Mouse (Mus musculus) kidney, embryonic 16.5 days (tissue): ENCODE results near the gene Parp3. TPM values are rescaled to one million over a fixed set of nuclear protein-coding genes. Genes with fewer than 3 reads are reported as not detected.

Experiments
- ATAC-seq: fragments of 200-750 bp; cut with Nextera tagmentation; 2 replicates; pipeline ENCODE4 v1.8.0; 2017; ENCODE audit warnings: moderate TSS enrichment; ENCODE audit not compliant: low FRiP score, low TSS enrichment
- H3K27ac ChIP-seq: fragments of 300-500 bp; sonication (generic); 2 replicates; pipeline ENCODE4 v1.5.1; 2014; ENCODE audit warnings: low read length
- H3K27me3 ChIP-seq: fragments of 300-500 bp; sonication (generic); 2 replicates; pipeline ENCODE4 v1.6.1; 2014; ENCODE audit warnings: low read length, control low read depth, mixed read lengths; ENCODE audit not compliant: insufficient read depth
- H3K36me3 ChIP-seq: fragments of 300-500 bp; sonication (generic); 2 replicates; pipeline ENCODE4 v1.6.1; 2014; ENCODE audit warnings: low read length, control low read depth, mixed read lengths; ENCODE audit not compliant: insufficient read depth
- H3K4me1 ChIP-seq: fragments of 300-500 bp; sonication (generic); 2 replicates; pipeline ENCODE4 v1.6.1; 2014; ENCODE audit warnings: low read length, control low read depth, mixed read lengths; ENCODE audit not compliant: insufficient read depth
- H3K4me2 ChIP-seq: fragments of 300-500 bp; sonication (generic); replicated peaks from 2 replicates; pipeline ENCODE4 v1.6.1; 2014; ENCODE audit warnings: low read depth, low read length
- H3K4me3 ChIP-seq: fragments of 300-500 bp; sonication (generic); 2 replicates; pipeline ENCODE4 v1.5.1; 2014; ENCODE audit warnings: mild to moderate bottlenecking, low read length
- H3K9ac ChIP-seq: fragments of 300-500 bp; sonication (generic); replicated peaks from 2 replicates; pipeline ENCODE4 v1.6.1; 2014; ENCODE audit warnings: low read length
- H3K9me3 ChIP-seq: fragments of 300-500 bp; sonication (generic); 2 replicates; pipeline ENCODE4 v1.6.1; 2016; ENCODE audit warnings: low read length, control low read depth
- WGBS: fragments of 180-500 bp; shearing (Covaris S2); extraction: QIAGEN DNeasy Blood & Tissue Kit; methylation state at CpG from one replicate; pipeline ENCODE4 v1.1.7; 2014; 5-methylcytosine and 5-hydroxymethylcytosine counted together
- polyA plus RNA-seq: library from polyadenylated mRNA; unstranded; fragments of >200 nt; fragmentation: Nextera tagmentation; extraction: Ambion mirVana; gene quantifications from 2 replicates; pipeline ENCODE4 v1.2.1, GENCODE M21; 2015

Parp3 gene
- polyA plus RNA-seq, 1 experiment from 2014 or later = 3.5 TPM

DNA sequence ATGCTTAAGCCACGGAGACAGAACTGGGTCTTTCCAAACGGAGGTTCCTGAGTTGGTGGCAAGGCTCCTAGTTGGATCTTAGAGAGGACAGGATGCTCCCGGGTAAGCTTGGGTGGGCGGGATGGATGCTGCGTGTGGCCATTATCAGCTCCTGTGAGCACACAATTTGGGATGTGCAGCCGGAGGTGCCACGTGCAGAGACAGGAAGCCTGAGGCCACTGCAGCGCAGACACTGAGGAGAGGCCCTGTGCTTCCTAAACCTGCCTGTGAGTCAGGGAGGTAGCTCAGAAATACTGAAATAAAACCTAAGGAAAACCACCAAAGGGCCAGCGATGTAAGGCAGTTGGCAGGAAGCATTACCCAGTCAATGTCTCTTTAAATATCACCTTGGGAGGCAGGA, 7.0 kb downstream of the Parp3 start:
- no peaks in the 10 kb centered on the region for H3K36me3 ChIP-seq
- no peaks in the 10 kb centered on the region for H3K27me3 ChIP-seq
- no peak overlapping the region for H3K4me2 ChIP-seq
- peaks cover 28% of the 10 kb centered on the region for H3K4me1 ChIP-seq
- WGBS = 63% methylated on average over 9 of the region's 9 CpGs
- ATAC-seq = no peak
- H3K9me3 ChIP-seq = no peaks in the 10 kb centered on the region
- H3K4me3 ChIP-seq = no peak overlapping the region
- H3K9ac ChIP-seq = no peak overlapping the region
- no peak overlapping the region for H3K27ac ChIP-seq

- H3K9me3 ChIP-seq = no peaks in the 10 kb centered on the region
- no peak overlapping the region for H3K4me3 ChIP-seq
- no peak for ATAC-seq
- H3K4me2 ChIP-seq = no peak overlapping the region
- H3K27me3 ChIP-seq = no peaks in the 10 kb centered on the region
- H3K27ac ChIP-seq = no peak overlapping the region
- peaks cover 28% of the 10 kb centered on the region for H3K4me1 ChIP-seq
- 61% methylated on average over 6 of the region's 6 CpGs for WGBS
- H3K9ac ChIP-seq = no peak overlapping the region
- no peaks in the 10 kb centered on the region for H3K36me3 ChIP-seq
Measured at GRCm38 (mm10) chr9:106469317-106469716, 7.4 kb downstream of the Parp3 start.

DNA sequence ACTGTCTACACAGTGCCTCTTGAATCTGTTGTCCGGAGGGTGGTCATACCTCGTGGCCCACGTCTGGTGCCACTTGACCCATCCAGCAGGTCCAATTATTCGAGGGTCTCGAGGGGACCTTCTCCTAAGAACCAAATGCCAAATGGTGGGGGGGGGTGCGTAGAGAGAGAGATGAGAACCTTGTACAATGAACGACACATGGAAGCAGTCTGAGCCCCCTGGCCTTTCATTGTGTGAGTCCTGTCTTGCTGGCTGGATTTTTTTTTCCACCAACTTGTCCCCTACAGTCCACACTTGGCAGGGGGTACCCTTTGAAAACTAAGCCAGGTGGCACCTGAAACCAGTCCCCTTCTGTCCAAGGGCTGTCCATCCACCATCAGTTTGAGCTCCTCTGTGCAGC, 9.0 kb downstream of the Parp3 start:
- H3K4me1 ChIP-seq = peaks cover 20% of the 10 kb centered on the region
- H3K9ac ChIP-seq = no peak overlapping the region
- peaks cover 9% of the 10 kb centered on the region; the same call in 1 of the 2 replicates for H3K36me3 ChIP-seq
- H3K9me3 ChIP-seq = no peaks in the 10 kb centered on the region
- 89% methylated on average over 7 of the region's 7 CpGs for WGBS
- no peak for ATAC-seq
- no peak overlapping the region for H3K27ac ChIP-seq
- H3K27me3 ChIP-seq = 0 out of 2 replicates have a peak, but pooled peaks cover 3% of the 10 kb centered on the region
- H3K4me3 ChIP-seq = no peak overlapping the region
- H3K4me2 ChIP-seq = no peak overlapping the region

- Histone ChIP-seq H3K4me3 (no peak overlapping the region), H3K27ac (no peak overlapping the region), H3K4me2 (no peak overlapping the region), H3K9me3 (no peaks in the 10 kb centered on the region), H3K4me1 (peaks cover 15% of the 10 kb centered on the region), H3K36me3 (peaks cover 16% of the 10 kb centered on the region; the same call in 1 of the 2 replicates), H3K9ac (no peak overlapping the region), H3K27me3 (0 out of 2 replicates have a peak, but pooled peaks cover 3% of the 10 kb centered on the region)
- 90% methylated on average over 6 of the region's 6 CpGs for WGBS
- ATAC-seq = no peak
Measured at GRCm38 (mm10) chr9:106466721-106467120, 10.0 kb downstream of the Parp3 start.

DNA sequence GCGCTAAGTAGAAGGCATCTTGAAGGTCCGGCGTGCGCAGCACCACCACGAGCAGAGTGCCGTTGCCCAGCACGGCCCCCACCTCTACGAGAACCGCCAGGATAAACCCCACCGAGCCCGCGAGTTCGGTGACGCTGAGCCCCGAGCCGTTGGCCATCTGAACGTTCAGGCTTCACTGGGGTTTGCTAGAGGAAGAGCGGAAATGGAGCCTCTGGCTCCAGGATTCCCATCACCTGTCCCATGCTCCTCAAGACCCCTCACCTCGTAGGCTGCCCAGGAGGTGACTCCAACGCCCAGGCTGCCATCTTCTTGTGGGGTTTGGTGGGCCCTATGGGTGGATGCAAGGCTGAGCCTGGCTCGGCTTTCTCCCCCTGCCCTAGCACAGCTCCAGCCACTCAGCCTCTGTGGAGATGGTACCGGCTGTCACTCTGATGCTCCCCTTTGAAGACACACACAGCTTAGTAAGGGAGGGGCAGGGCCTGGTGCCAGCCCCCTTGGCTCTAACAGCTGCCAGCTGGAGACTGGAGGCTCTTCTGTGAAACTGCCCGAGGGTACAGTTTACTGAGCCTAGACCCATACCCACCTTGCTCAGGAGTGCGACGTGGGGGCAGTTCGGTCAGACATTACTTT, 11.1 kb downstream of the Parp3 start, which contains the start of gene Gpr62:
Gene Gpr62 (minus strand): TSS at position 368 of the 630 bp plus-strand sequence.
- Histone ChIP-seq H3K4me1 (peaks cover 18% of the 10 kb centered on the region), H3K36me3 (peaks cover 21% of the 10 kb centered on the region; the same call in 1 of the 2 replicates), H3K27me3 (0 out of 2 replicates have a peak, but pooled peaks cover 3% of the 10 kb centered on the region), H3K9ac (peak within 1 kb of the TSS; percentile 79), H3K4me3 (peak within 1 kb of the TSS; percentile 58), H3K27ac (peak within 1 kb of the TSS; percentile 62), H3K4me2 (peak within 1 kb of the TSS; percentile 97), H3K9me3 (no peaks in the 10 kb centered on the region)
- 28% methylated on average over 26 of the region's 26 CpGs for WGBS
- ATAC-seq = peak; percentile 4; the same call in 1 of the 2 replicates

GRCm38 (mm10) chr9:106464751-106465541, 11.8 kb downstream of the Parp3 start:
- no peaks in the 10 kb centered on the region for H3K9me3 ChIP-seq
- H3K27ac ChIP-seq = peak overlapping the region; percentile 62
- 0 out of 2 replicates have a peak, but pooled peaks cover 3% of the 10 kb centered on the region for H3K27me3 ChIP-seq
- H3K36me3 ChIP-seq = peaks cover 23% of the 10 kb centered on the region
- H3K4me2 ChIP-seq = peak overlapping the region; percentile 97
- peak overlapping the region; percentile 58 for H3K4me3 ChIP-seq
- H3K4me1 ChIP-seq = peaks cover 24% of the 10 kb centered on the region
- H3K9ac ChIP-seq = peak overlapping the region; percentile 79
- peak; percentile 65 for ATAC-seq
- 1% methylated on average over 87 of the region's 99 CpGs for WGBS

GRCm38 (mm10) chr9:106463122-106464063, 13.4 kb downstream of the Parp3 start:
- WGBS = 84% methylated on average over 21 of the region's 21 CpGs
- H3K4me1 ChIP-seq = peaks cover 32% of the 10 kb centered on the region

DNA sequence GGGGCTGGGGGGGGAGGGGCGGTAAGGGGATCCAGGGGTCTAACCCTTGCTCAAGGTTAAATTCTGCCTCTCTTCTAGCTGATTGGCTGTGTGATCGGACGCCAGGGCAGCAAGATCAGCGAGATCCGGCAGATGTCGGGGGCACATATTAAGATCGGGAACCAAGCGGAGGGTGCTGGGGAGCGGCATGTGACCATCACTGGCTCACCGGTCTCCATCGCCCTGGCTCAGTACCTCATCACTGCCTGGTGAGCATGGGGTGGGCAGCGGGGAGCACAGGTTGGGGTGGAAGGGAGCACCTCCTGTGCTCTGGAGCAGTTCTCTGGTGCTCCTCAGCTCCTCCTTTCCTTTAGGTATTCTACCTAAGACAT, 14.3 kb downstream of the Parp3 start:
- WGBS = 90% methylated on average over 12 of the region's 12 CpGs
- H3K4me1 ChIP-seq = peaks cover 41% of the 10 kb centered on the region
- ATAC-seq = no peak
- H3K4me2 ChIP-seq = no peak overlapping the region
- H3K36me3 ChIP-seq = peaks cover 24% of the 10 kb centered on the region
- no peak overlapping the region for H3K4me3 ChIP-seq
- no peaks in the 10 kb centered on the region for H3K9me3 ChIP-seq
- no peak overlapping the region for H3K9ac ChIP-seq
- H3K27me3 ChIP-seq = 0 out of 2 replicates have a peak, but pooled peaks cover 3% of the 10 kb centered on the region
- H3K27ac ChIP-seq = no peak overlapping the region

More at GRCm38 (mm10) chr9:106463122-106464063, 13.4 kb downstream of the Parp3 start:
- Histone ChIP-seq H3K27ac (no peak overlapping the region), H3K27me3 (0 out of 2 replicates have a peak, but pooled peaks cover 3% of the 10 kb centered on the region), H3K9ac (no peak overlapping the region), H3K4me3 (no peak overlapping the region), H3K9me3 (no peaks in the 10 kb centered on the region), H3K36me3 (peaks cover 24% of the 10 kb centered on the region), H3K4me2 (no peak overlapping the region)
- no peak for ATAC-seq
